ENCODE assay signal across 27 mouse cellular contexts in genomic region chr5:35592824-35593223, GRCm38 (mm10). TPM values are rescaled to one million over a fixed set of nuclear protein-coding genes. Genes with fewer than 3 reads are reported as not detected.
DNase-seq lines count a peak whose midpoint lies in the region; TF ChIP-seq lines count a peak whose summit lies in the region.
"Had no signal": no experiment of that assay in that cellular context is flagged by ENCODE, and none has a peak within 500 bp of the region (broad histone marks: within the 10 kb centered on the region; RNA-seq: fewer than 3 reads in every experiment).

No protein-coding gene starts in this region.

- H3K27ac ChIP-seq in kidney, adult 2 months (ENCODE audit: insufficient read depth, low read depth, low read length): peak overlapping the region; percentile 88
- H3K27ac ChIP-seq: hindbrain, embryonic 13.5 days; left cerebral cortex, adult 2 months; limb, embryonic 12.5 days; liver, embryonic 15.5 days; midbrain, embryonic 10.5 days; midbrain, embryonic 15.5 days; neural tube, embryonic 15.5 days had no signal

- no peak for TF ChIP-seq CTCF in kidney, adult 2 months (conservative IDR thresholded peaks at IDR 0.05; ENCODE audit: insufficient read depth, insufficient read length, low read depth, low read length)

- no peak for TF ChIP-seq POLR2A in kidney, adult 2 months (IDR thresholded peaks at IDR 0.05; ENCODE audit: low read depth, low read length)

- H3K36me3 ChIP-seq in kidney, adult 2 months (ENCODE audit: control insufficient read depth, insufficient read depth, low read length): peaks cover 10% of the 10 kb centered on the region

- H3K27me3 ChIP-seq in kidney, adult 2 months (replicated peaks; ENCODE audit: control insufficient read depth, insufficient read depth, low read length): no peaks in the 10 kb centered on the region
- H3K27me3 ChIP-seq: CH12.LX; hindbrain, embryonic 13.5 days; limb, embryonic 12.5 days; liver, embryonic 15.5 days; midbrain, embryonic 15.5 days; neural tube, embryonic 15.5 days had no signal

- DNase-seq in adrenal gland, adult (ENCODE audit: inconsistent age in 2 of 2, low spot score in 1 of 2): peak; percentile 79 to 87
- no peak for DNase-seq in adrenal gland, postnatal 4 days (ENCODE audit: low spot score in 2 of 2)
- DNase-seq in kidney, adult 2 months: peak; percentile 56
- DNase-seq in kidney, postnatal 4 days: no peak
- peak; percentile 50 to 56 for DNase-seq in kidney, postnatal 36 days
- DNase-seq in kidney, adult 11 months: no peak
- DNase-seq in adrenal gland, postnatal 36 days: peak; percentile 79
- DNase-seq in layer of hippocampus, adult 9-10 months (ENCODE audit: low spot score): no peak
- DNase-seq: cerebellum, adult 11-12 months; cerebellum, adult 9-11 months; forebrain, postnatal 0 days; gastrocnemius, postnatal 14 days; heart, adult 18-20 months; heart, postnatal 36 days; lung, embryonic 14.5 days; lung, postnatal 14 days; retina, postnatal 1 day; right cerebral cortex, postnatal 14 days had no signal

- peaks cover 19% of the 10 kb centered on the region; the same call in 1 of the 2 replicates for H3K4me1 ChIP-seq in kidney, adult 2 months (ENCODE audit: control insufficient read depth, insufficient read depth, low read length)
- H3K4me1 ChIP-seq: hindbrain, embryonic 13.5 days; limb, embryonic 12.5 days; liver, embryonic 15.5 days; midbrain, embryonic 10.5 days; midbrain, embryonic 15.5 days; neural tube, embryonic 15.5 days had no signal

- no peak overlapping the region for H3K4me3 ChIP-seq in kidney, adult 2 months (ENCODE audit: insufficient read depth, low read depth, low read length)
- H3K4me3 ChIP-seq: erythroblast, embryonic 14.5 days; hindbrain, embryonic 13.5 days; left cerebral cortex, adult 2 months; limb, embryonic 12.5 days; liver, embryonic 15.5 days; midbrain, embryonic 10.5 days; midbrain, embryonic 15.5 days; neural tube, embryonic 15.5 days had no signal

- WGBS in kidney, adult 2 months: 34% methylated on average over 4 of the region's 4 CpGs

RNA-seq across cellular contexts. Expression of gene Acox3, which starts 10.0 kb away (rescaled TPM):
- total RNA-seq in adrenal gland, postnatal 4 days (2021): 10 to 100 TPM; 44.0 to 46.6 TPM
- polyA plus RNA-seq in kidney, adult 2 months (2012; rRNA removed): 77.9 and 83.6 TPM in 2 replicates
- 10 to 100 TPM; 51.5 to 53.5 TPM for total RNA-seq in adrenal gland, postnatal 36 days (2021)

RNA-seq across cellular contexts. Expression of gene Trmt44, which starts 18.0 kb away (rescaled TPM):
- 10 to 100 TPM; 11.2 to 12.1 TPM for total RNA-seq in adrenal gland, postnatal 4 days (2021)
- polyA plus RNA-seq in kidney, adult 2 months (2012; rRNA removed): 4.4 and 4.5 TPM in 2 replicates
- 1 to 10 TPM; 5.4 to 7.9 TPM for total RNA-seq in adrenal gland, postnatal 36 days (2021)

Comparison
In these comparisons a context has a peak if more than half of its experiments do, and no peak if none do; other contexts are left out.
1. DNase-seq: peak in adrenal gland, adult (2 of 2), kidney, adult 2 months (single experiment), kidney, postnatal 36 days (2 of 2) and adrenal gland, postnatal 36 days (2 of 2); none in adrenal gland, postnatal 4 days (0 of 2), kidney, postnatal 4 days (0 of 2), kidney, adult 11 months (single experiment) and layer of hippocampus, adult 9-10 months (single experiment).